Mouse (Mus musculus) lung, postnatal 0 days (tissue): ENCODE results near the gene Scn4a.

ENCODE experiments used
- CTCF ChIP-seq: IDR thresholded peaks from 2 replicates; pipeline ENCODE4 v1.5.1; 2016; ENCODE audit warnings: antibody characterized with exemption, mild to moderate bottlenecking
- EP300 ChIP-seq: IDR thresholded peaks from 2 replicates; pipeline ENCODE4 v1.6.1; 2016; ENCODE audit warnings: antibody characterized with exemption, mild to moderate bottlenecking, control low read depth

DNA sequence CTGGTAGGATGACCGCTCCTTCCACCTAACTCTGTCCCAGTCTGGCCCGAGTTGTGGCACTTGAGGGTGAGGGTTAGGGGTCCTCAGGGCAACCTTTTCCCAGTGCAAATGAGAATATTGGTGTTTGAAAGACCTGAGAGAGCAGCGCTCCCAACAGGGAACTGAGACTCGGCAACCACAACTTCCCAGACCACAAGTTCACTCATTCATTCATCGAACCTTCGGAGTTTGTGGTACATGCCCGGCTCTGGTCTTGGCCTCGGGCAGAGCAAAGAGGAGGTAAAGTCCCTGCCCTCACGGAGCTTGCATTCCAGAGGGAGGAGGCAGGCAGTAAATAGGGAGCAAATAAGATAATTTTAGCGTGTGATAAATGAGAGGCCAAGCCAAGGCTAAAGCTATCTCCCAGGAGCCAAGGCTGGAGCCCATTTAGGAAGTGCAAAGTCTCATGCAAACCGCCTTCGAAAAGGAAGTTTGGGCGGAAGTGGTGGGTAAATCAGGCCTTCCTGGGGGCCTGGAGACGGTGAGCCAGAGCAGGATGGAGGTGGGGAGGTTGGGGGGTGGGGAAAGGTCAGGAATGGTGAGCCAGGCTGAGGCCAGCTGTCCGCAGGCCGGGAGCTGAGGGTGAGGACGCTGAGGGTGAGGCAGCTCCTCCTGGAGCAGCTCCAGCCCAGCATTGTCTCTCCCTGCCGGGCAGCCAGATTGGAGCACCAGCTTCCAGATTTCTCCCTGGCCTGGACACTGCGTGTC is 2.5 kb upstream of the Scn4a start:
- TF ChIP-seq CTCF: no peak
- TF ChIP-seq EP300: no peak
